Mouse (Mus musculus): ENCODE results near the gene Apol6.

GRCm38 (mm10) chr15:77099756-77100155 lies 55.2 kb downstream of the Apol6 start:
- no peak for TF ChIP-seq CTCF (IDR thresholded peaks at IDR 0.05; ENCODE audit: control insufficient read depth, insufficient read depth, low read length)
- TF ChIP-seq POLR2A (IDR thresholded peaks at IDR 0.05; ENCODE audit: borderline replicate concordance, control insufficient read depth, low read depth, low read length): no peak
